8 mouse cellular contexts compared by ENCODE assay signal in genomic region chr1:78396320-78396913, GRCm38 (mm10).
DNase-seq lines count a peak whose midpoint lies in the region; ATAC-seq and TF ChIP-seq lines count a peak whose summit lies in the region.
"Had no signal": no experiment of that assay in that cellular context is flagged by ENCODE, and none has a peak within 500 bp of the region (broad histone marks: within the 10 kb centered on the region; RNA-seq: fewer than 3 reads in every experiment).

No protein-coding gene starts in this region.

- 0 out of 2 replicates have a peak, but pooled peaks have one; percentile 36 for ATAC-seq in kidney, embryonic 15.5 days (replicated peaks; ENCODE audit: low FRiP score)
- ATAC-seq: intestine, embryonic 15.5 days had no signal

- TF ChIP-seq RAD21 in MEL (IDR thresholded peaks at IDR 0.05; ENCODE audit: low read depth, low read length) = no peak

- no peak overlapping the region for H3K4me3 ChIP-seq in kidney, embryonic 15.5 days (replicated peaks)
- H3K4me3 ChIP-seq in MEL (ENCODE audit: control insufficient read depth in 1 of 2, insufficient read depth in 1 of 2, low read depth in 2 of 2, low read length in 2 of 2) = no peak overlapping the region
- H3K4me3 ChIP-seq: intestine, embryonic 15.5 days had no signal

- DNase-seq in kidney, adult 11 months = no peak
- peak; percentile 67 for DNase-seq in MEL (ENCODE audit: low read depth, low spot score)
- DNase-seq in adipocyte (ENCODE audit: low spot score) = peak; percentile 60
- DNase-seq in cerebellum, postnatal 14 days = peak; percentile 75 to 78
- no peak for DNase-seq in liver
- no peak for DNase-seq in thymus, postnatal 25 days

- no peaks in the 10 kb centered on the region for H3K9me3 ChIP-seq in kidney, embryonic 15.5 days (replicated peaks)
- no peaks in the 10 kb centered on the region for H3K9me3 ChIP-seq in MEL (replicated peaks; ENCODE audit: insufficient read depth, low read length)
- H3K9me3 ChIP-seq: intestine, embryonic 15.5 days had no signal

- TF ChIP-seq POLR2A in MEL (IDR thresholded peaks at IDR 0.05; ENCODE audit: control insufficient read depth in 1 of 2, insufficient read depth in 1 of 2, low read depth in 1 of 2, low read length in 2 of 2, poor library complexity in 1 of 2) = no peak

- no peaks in the 10 kb centered on the region for H3K79me2 ChIP-seq in MEL (ENCODE audit: control insufficient read depth, insufficient read depth, low read length, poor library complexity)

- H3K9ac ChIP-seq in kidney, embryonic 15.5 days = no peak overlapping the region
- no peak overlapping the region for H3K9ac ChIP-seq in MEL (ENCODE audit: control insufficient read depth, low read depth, low read length, poor library complexity, severe bottlenecking)
- H3K9ac ChIP-seq: intestine, embryonic 15.5 days had no signal

- H3K36me3 ChIP-seq in kidney, embryonic 15.5 days = no peaks in the 10 kb centered on the region
- peaks cover 0 to 9% of the 10 kb centered on the region in 2 experiments; a peak in 2 of 4 replicates for H3K36me3 ChIP-seq in MEL (ENCODE audit: control insufficient read depth in 1 of 2, insufficient read depth in 2 of 2, low read length in 2 of 2)
- H3K36me3 ChIP-seq: intestine, embryonic 15.5 days had no signal

- no peaks in the 10 kb centered on the region for H3K27me3 ChIP-seq in kidney, embryonic 15.5 days
- H3K27me3 ChIP-seq in MEL (ENCODE audit: control insufficient read depth in 1 of 2, insufficient read depth in 2 of 2, low read length in 2 of 2) = no peaks in the 10 kb centered on the region
- H3K27me3 ChIP-seq: intestine, embryonic 15.5 days had no signal

- peak overlapping the region; percentile 46; the same call in 1 of the 2 replicates for H3K27ac ChIP-seq in kidney, embryonic 15.5 days
- no peak overlapping the region for H3K27ac ChIP-seq in MEL (ENCODE audit: control insufficient read depth, low read depth, low read length)
- H3K27ac ChIP-seq: intestine, embryonic 15.5 days had no signal

- TF ChIP-seq EP300 in MEL (IDR thresholded peaks at IDR 0.05; ENCODE audit: low read depth in 1 of 2, low read length in 2 of 2) = peak; percentile 61 to 70

- no peak for TF ChIP-seq CTCF in MEL (IDR thresholded peaks at IDR 0.05 in 2 of 3, conservative IDR thresholded peaks at IDR 0.05 in 1 of 3; ENCODE audit: control insufficient read depth in 1 of 3, insufficient read depth in 1 of 3, low read depth in 2 of 3, low read length in 3 of 3, poor library complexity in 1 of 3, severe bottlenecking in 1 of 3)

- peaks cover 8% of the 10 kb centered on the region; the same call in 1 of the 2 replicates for H3K4me1 ChIP-seq in kidney, embryonic 15.5 days
- H3K4me1 ChIP-seq in MEL (ENCODE audit: control insufficient read depth in 1 of 2, insufficient read depth in 2 of 2, low read length in 2 of 2) = peaks cover 0 to 12% of the 10 kb centered on the region in 2 experiments; a peak in 2 of 4 replicates

- WGBS in kidney, embryonic 15.5 days = 32% methylated on average over 8 of the region's 8 CpGs

- H3K4me2 ChIP-seq in kidney, embryonic 15.5 days = no peak overlapping the region
- H3K4me2 ChIP-seq: intestine, embryonic 15.5 days had no signal

TF ChIP-seq in MEL, 35 proteins besides CTCF, POLR2A, EP300 and RAD21:
- TF ChIP-seq TAL1 (IDR thresholded peaks at IDR 0.05; ENCODE audit: low read length) (0 out of 2 replicates have a peak, but pooled peaks have one; percentile 28), ETS1 (IDR thresholded peaks at IDR 0.05; ENCODE audit: low read depth, low read length) (peak; percentile 62), USF1 (IDR thresholded peaks at IDR 0.05; ENCODE audit: low read depth, low read length) (no peak), GABPA (IDR thresholded peaks at IDR 0.05; ENCODE audit: low read depth, low read length) (no peak), MAX (IDR thresholded peaks at IDR 0.05; ENCODE audit: low read length) (no peak), MYB (IDR thresholded peaks at IDR 0.05; ENCODE audit: low read depth, low read length) (no peak), RCOR1 (IDR thresholded peaks at IDR 0.05; ENCODE audit: low read depth, low read length) (0 out of 2 replicates have a peak, but pooled peaks have one; percentile 23), TCF12 (IDR thresholded peaks at IDR 0.05; ENCODE audit: low read depth, low read length) (peak; percentile 62), ZC3H11A (IDR thresholded peaks at IDR 0.05; ENCODE audit: low read depth, low read length) (no peak), KAT2A (conservative IDR thresholded peaks at IDR 0.05; ENCODE audit: low read depth, low read length) (no peak), CHD2 (IDR thresholded peaks at IDR 0.05; ENCODE audit: low read length) (no peak), SMC3 (IDR thresholded peaks at IDR 0.05; ENCODE audit: low read depth, low read length) (no peak), SIN3A (IDR thresholded peaks at IDR 0.05; ENCODE audit: low read length) (no peak), UBTF (IDR thresholded peaks at IDR 0.05; ENCODE audit: borderline replicate concordance, insufficient read depth, low read depth, low read length) (no peak), MYC (IDR thresholded peaks at IDR 0.05; ENCODE audit: low read depth, low read length) (no peak; the same call in 1 of the 2 replicates), E2F4 (IDR thresholded peaks at IDR 0.05; ENCODE audit: borderline replicate concordance, low read depth, low read length) (no peak), USF2 (IDR thresholded peaks at IDR 0.05; ENCODE audit: borderline replicate concordance in 1 of 2, insufficient read depth in 1 of 2, low read depth in 1 of 2, low read length in 2 of 2) (no peak), ZKSCAN1 (IDR thresholded peaks at IDR 0.05; ENCODE audit: low read depth, low read length) (no peak), ELF1 (IDR thresholded peaks at IDR 0.05; ENCODE audit: low read depth, low read length) (no peak), MXI1 (IDR thresholded peaks at IDR 0.05; ENCODE audit: low read depth, low read length) (no peak), ZNF384 (IDR thresholded peaks at IDR 0.05; ENCODE audit: low read depth, low read length) (no peak), HCFC1 (IDR thresholded peaks at IDR 0.05; ENCODE audit: low read depth, low read length) (no peak), JUND (IDR thresholded peaks at IDR 0.05; ENCODE audit: low read depth, low read length) (no peak), GATA1 (IDR thresholded peaks at IDR 0.05; ENCODE audit: low read depth, low read length) (peak; percentile 68), BHLHE40 (IDR thresholded peaks at IDR 0.05; ENCODE audit: borderline replicate concordance, low read depth, low read length) (no peak), MEF2A (IDR thresholded peaks at IDR 0.05; ENCODE audit: extremely low read depth, insufficient replicate concordance, low read depth, low read length, poor library complexity, severe bottlenecking) (peak; percentile 94; the same call in 1 of the 2 replicates), ZMIZ1 (IDR thresholded peaks at IDR 0.05; ENCODE audit: low read depth, low read length) (no peak), MAFK (IDR thresholded peaks at IDR 0.05; ENCODE audit: borderline replicate concordance, low read depth, low read length) (no peak), MAZ (IDR thresholded peaks at IDR 0.05; ENCODE audit: low read depth, low read length) (no peak), NRF1 (IDR thresholded peaks at IDR 0.05; ENCODE audit: insufficient read depth, low read depth, low read length, poor library complexity, severe bottlenecking) (no peak), POLR2AphosphoS5 (IDR thresholded peaks at IDR 0.05; ENCODE audit: borderline replicate concordance, low read depth, low read length) (no peak)
TF ChIP-seq in MEL: peak in this region for 6.

Comparison
In these comparisons a context has a peak if more than half of its experiments do, and no peak if none do; other contexts are left out.
1. DNase-seq: peak in MEL (single experiment), adipocyte (single experiment) and cerebellum, postnatal 14 days (2 of 2); none in kidney, adult 11 months (single experiment), liver (single experiment) and thymus, postnatal 25 days (single experiment).